Mouse (Mus musculus) left cerebral cortex, adult 2 months (tissue): ENCODE measurements around the gene Arhgef25. TPM values are rescaled to one million over a fixed set of nuclear protein-coding genes. Genes with fewer than 3 reads are reported as not detected.

Experiments used
- DNase-seq, 2 experiments: peaks; one replicate each; pipeline ENCODE4 v3.0.0; 2021 to 2022; ENCODE audit warnings: low spot score in 2 of 2, mixed read lengths in 1 of 2; ENCODE audit errors: extremely low spot score in 1 of 2
- H3K27ac ChIP-seq: fragments of 200-600 bp; 2 replicates; pipeline ENCODE4 v1.8.1; 2022
- H3K4me3 ChIP-seq: fragments of 200-600 bp; 2 replicates; pipeline ENCODE4 v1.8.1; 2022
- CTCF ChIP-seq: fragments of 200-600 bp; IDR thresholded peaks from 2 replicates; pipeline ENCODE4 v1.8.1; 2022; ENCODE audit warnings: antibody characterized with exemption, mild to moderate bottlenecking, moderate library complexity
- intact Hi-C: fragments of 180-260 bp; cut with DNase I; formaldehyde crosslinking; loops from one replicate; pipeline ENCODE4 v1.15.1; 2025
- total RNA-seq, 2 experiments: library from RNA; stranded (reverse); gene quantifications; 2 replicates each; pipeline ENCODE4 v1.2.3; 2021

The Arhgef25 gene
- total RNA-seq, 2 experiments from 2014 or later: 198 to 208 TPM

DNA sequence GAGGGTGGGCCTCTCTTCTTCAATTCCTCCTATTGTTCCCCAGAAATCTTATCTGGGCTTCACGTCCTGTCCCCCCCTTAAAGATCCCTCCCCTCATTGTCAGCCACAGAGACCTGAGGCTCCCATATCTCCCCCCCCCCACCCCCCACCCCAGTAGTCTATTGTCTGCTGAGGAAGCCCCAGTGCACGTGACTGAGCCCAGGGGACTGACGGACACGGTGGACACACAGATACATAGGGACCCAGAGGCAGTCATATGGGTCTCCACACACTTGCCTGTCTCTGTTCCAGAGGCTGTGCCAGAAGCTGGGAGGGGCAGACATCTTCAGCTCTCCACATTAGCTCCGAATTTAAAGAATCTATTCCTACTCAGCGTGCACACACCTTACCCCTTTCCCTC is 8.3 kb downstream of the Arhgef25 start:
- no peak overlapping the region for H3K27ac ChIP-seq
- intact Hi-C loops: no loop called here
- DNase-seq: no peak
- TF ChIP-seq CTCF: no peak
- no peak overlapping the region for H3K4me3 ChIP-seq

DNA sequence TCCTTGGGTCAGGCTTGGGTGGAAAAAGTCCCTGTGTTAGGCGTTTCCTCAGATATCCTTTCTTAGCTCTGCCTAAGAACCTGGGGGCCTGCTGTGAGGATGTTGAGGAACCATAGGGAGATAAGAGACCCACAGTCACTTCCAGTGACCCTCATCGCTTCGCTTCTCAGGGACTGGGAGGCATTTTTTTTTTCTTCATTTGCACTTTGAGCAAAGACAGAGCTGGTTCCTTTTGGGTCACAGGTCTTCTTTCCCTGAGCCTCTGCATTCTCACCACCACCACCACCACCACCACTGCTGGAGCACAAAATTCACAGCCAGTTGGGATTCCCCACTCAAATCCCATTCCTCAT is 9.2 kb downstream of the Arhgef25 start:
- Histone ChIP-seq H3K27ac (peak overlapping the region; percentile 65; the same call in 1 of the 2 replicates), H3K4me3 (no peak overlapping the region)
- intact Hi-C loops: no loop called here
- DNase-seq: no peak
- no peak for TF ChIP-seq CTCF

DNA sequence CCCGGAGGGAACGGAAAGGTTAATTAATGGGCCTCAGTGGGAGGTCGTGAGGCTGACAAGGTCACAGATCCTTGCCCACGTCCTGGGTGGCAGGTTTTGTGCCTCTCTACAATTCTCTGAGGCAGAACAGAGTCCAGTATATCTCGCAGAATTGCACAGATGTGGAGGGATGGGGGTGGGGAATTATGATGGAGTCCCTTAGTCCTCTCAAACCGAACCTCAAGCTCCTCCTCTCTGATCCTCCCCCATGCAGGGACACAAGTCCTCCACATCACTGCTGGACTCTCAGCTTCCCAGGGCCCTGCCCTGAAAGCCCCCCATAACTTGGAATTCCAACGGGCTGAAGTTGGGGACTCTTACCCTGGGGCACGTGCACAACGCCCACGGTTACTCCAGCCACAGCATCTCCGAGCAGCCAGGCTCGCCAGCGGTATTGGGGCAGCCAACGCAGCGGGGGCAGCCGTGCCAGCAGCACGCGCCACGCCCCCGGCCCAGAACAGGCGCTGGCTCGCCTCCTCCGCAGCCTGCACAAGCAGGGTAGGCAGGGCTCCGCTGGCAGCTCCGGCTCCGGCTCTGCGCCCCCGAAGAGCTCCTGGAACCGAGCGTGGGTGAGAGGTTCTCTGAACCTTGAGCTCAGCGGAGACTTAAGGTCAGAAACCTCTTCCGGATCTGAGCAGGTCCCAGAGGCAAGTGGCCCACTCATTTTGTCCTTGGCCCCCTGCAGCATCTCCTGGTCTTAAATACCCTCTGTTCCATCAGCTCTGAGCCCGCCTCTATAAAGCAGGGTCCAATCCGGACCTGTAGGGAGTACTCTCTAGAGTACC is 9.8 kb downstream of the Arhgef25 start, which contains the start of gene Slc26a10:
TSS of gene Slc26a10 (minus strand) at position 775 of the 824 bp plus-strand sequence.
- peak within 1 kb of the TSS; percentile 19 for H3K4me3 ChIP-seq
- H3K27ac ChIP-seq: peak within 1 kb of the TSS; percentile 65
- no peak for TF ChIP-seq CTCF
- DNase-seq: peak; percentile 59 to 70
- intact Hi-C loops: no loop called here

DNA sequence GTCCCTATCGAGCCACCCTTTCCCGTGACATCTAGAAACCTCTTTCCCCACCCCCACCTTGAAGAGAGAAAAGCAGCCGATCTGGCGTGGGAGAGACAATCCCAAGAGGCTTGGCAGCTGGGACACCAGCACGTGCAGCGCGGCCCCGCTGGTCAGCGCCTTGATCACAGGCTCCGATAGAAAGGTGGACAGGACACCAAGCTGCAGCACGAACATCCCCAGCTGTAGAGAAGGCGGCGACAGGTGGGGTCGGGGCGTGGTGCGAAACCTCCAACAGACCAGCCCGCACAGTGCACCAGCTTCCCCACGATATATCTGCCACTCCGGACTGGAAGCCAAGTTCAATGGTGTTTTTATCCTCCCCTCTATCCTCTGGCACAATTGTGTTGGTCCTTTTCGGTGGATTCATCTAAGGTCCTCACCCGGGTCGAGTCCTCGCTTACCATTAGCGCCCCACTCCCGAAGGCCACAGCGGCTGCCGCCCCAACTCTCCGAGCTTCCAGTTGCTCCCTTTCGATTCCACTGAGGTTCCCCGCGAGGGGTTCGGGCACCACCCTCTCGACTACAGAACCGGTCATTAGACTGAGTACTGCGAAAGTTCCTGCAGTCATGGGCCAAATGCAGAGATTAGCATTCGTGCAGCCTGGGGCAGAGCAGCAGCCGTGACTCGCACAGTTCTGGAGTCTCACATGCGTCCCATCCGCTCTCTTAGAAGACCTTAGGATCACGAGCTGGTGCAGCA is 11.4 kb downstream of the Arhgef25 start:
- no peak for TF ChIP-seq CTCF
- intact Hi-C loops: no loop called here
- Histone ChIP-seq H3K4me3 (peak overlapping the region; percentile 39), H3K27ac (no peak overlapping the region)
- peak; percentile 13 to 20 for DNase-seq

DNA sequence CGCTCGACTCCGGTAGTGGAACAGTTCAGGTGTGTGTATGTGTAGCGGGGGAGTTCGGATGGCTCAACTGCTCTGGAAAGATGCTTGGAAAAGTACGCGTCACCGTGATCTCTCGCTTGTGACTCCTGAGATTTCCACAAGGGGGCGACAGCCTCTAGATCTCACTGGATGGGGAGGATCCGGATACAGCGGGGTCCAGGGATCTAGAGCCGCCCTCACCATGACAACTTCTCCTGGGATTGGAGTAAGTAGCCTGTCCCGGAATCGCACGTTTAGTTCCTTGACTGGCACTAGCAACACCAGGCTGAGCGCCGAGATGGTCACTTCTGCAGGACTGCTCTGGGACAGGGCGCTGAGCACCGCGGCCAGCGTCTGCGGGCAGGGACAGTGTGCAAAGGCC is 12.2 kb downstream of the Arhgef25 start:
- Histone ChIP-seq H3K4me3 (peak overlapping the region; percentile 39), H3K27ac (no peak overlapping the region)

DNA sequence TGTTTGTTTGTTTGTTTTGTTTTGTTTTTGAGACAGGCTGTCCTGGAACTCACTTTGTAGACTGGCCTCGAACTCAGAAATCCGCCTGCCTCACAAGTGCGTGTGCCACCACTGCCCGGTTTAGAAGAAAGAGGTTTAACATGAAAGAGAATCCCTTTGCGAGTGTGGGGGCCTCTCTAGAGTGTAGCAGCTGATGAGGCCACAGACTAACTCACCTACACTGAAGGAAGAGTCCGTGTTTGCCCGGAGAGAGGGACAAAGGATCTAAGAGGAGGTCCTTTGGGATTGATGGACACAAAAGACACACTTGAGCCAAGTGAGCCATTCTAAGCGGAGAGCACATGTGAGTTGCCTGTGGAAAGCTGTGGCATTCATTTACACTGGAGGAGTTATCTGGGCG is 12.6 kb downstream of the Arhgef25 start:
- intact Hi-C loops: loop anchor here (2.0 kb wide), 1 partner anchor 52 kb away; no protein-coding TSS in a partner anchor
- H3K4me3 ChIP-seq: no peak overlapping the region
- TF ChIP-seq CTCF: no peak
- no peak overlapping the region for H3K27ac ChIP-seq
- no peak for DNase-seq

More for the DNA sequence above, 12.2 kb downstream of the Arhgef25 start:
- DNase-seq: peak; percentile 70 to 80
- peak; percentile 88 for TF ChIP-seq CTCF
- intact Hi-C loops: loop anchor here (2.0 kb wide), 1 partner anchor 51 kb away; no protein-coding TSS in a partner anchor

DNA sequence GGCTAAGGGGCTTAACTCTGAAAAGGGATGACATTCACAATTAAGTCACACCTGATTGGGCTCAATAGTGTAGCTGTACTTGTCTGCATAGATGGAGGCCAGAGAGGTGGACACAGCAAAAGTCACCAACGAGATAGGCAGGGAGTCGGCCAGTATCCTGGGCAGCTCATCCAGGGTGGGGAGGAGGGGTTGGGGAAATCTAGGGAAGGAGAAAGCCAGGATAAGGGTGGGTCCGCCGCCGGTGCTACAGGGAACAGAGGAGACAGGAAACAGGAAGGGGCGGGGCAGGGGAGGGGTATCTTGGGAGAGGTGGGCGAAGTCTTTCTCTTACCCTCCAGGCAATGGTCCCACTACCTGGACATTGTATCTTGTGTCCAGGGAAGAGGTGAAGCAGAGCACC is 13.1 kb downstream of the Arhgef25 start:
- intact Hi-C loops: loop anchor here (2.0 kb wide), 1 partner anchor 52 kb away; no protein-coding TSS in a partner anchor
- Histone ChIP-seq H3K4me3 (no peak overlapping the region), H3K27ac (no peak overlapping the region)
- DNase-seq: no peak
- no peak for TF ChIP-seq CTCF

DNA sequence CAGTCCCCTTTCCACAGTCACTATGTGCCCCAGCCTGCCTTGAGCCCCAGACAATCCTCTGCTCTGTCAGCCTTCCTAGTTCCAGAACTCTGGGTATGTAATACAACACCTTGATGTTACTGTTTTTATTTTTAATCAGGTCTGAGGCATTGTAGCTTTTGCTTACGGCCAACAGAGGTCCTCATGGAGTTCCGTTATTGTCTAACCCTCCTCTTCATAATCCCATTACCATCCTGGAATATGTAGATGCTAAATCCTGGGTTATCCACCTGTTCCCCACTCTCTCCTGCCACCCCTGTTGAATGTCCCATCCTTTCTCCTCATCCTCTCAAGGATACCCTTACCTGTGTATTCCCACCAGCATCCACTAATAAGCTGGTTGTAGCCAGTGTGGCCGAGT is 13.7 kb downstream of the Arhgef25 start:
- H3K27ac ChIP-seq: no peak overlapping the region
- no peak for DNase-seq
- no peak overlapping the region for H3K4me3 ChIP-seq
- intact Hi-C loops: loop anchor here (2.0 kb wide), 1 partner anchor 53 kb away; no protein-coding TSS in a partner anchor
- TF ChIP-seq CTCF: no peak; the same call in 1 of the 2 replicates

DNA sequence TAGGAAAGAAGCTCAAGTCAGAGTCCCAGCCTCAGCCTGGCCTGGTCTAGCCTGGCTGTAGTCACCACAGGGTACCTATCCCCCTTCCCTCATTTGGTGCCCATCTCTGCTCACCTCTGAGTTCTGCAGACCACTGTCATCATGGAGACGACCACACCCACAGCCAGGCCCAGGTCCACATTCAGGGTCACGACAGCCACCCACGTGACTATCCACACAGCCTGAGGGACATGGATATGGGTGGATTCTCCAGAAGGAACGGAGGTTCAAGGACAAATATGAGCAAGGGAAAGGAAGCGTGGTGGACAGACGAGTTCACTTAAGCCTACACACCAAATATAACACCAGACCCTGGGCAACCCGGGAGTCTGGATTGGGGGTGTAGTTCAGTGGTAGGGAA is 15.7 kb downstream of the Arhgef25 start:
- H3K27ac ChIP-seq: no peak overlapping the region
- intact Hi-C loops: no loop called here
- no peak overlapping the region for H3K4me3 ChIP-seq
- no peak for TF ChIP-seq CTCF
- peak in 1 of 2 experiments; percentile 8 for DNase-seq

DNA sequence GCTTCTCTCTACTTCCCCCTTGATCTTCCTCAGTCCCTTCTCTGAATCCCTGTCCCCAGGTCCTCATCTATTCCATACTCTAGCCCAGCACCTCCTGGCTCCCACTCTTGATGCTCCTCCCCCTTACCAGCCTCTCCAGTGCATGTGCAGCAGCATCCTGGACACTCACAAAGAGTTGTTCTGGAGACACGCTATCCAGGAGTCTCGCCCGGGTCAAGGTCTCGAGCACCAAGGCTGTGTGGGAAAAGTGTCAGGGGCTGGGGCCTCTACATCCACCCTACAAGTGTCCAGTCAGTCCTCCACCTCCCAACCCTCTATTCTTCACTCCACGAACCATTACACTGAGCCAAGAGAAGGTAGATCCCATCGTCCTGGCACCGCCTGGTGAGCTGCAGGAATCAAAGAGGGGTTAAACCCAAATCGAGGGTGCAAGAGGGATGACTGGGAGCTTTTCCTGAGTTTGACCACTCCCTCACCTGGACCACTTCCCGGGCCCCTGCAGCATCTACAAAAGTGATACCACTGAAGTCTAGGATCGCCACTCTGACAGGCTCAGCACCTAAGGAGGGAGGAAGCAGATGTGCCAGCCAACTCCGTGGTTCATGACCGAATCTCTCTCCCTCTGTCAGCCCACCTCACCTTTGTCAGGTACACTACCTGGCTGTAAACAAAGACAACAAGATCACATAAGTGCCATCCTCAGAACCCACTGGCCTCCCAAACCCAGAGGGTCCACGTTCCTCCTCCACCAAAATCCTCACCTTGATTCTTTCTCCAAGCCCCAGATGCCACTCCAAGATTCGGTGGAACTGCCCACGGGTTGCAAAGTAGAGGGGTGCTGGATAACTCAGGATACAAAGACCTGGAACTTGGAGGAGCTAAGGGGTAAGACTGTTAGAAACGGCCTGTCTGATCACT is 16.5 kb downstream of the Arhgef25 start:
- Histone ChIP-seq H3K27ac (no peak overlapping the region), H3K4me3 (no peak overlapping the region)
- DNase-seq: peak in 1 of 2 experiments; percentile 7
- TF ChIP-seq CTCF: no peak
- intact Hi-C loops: no loop called here

DNA sequence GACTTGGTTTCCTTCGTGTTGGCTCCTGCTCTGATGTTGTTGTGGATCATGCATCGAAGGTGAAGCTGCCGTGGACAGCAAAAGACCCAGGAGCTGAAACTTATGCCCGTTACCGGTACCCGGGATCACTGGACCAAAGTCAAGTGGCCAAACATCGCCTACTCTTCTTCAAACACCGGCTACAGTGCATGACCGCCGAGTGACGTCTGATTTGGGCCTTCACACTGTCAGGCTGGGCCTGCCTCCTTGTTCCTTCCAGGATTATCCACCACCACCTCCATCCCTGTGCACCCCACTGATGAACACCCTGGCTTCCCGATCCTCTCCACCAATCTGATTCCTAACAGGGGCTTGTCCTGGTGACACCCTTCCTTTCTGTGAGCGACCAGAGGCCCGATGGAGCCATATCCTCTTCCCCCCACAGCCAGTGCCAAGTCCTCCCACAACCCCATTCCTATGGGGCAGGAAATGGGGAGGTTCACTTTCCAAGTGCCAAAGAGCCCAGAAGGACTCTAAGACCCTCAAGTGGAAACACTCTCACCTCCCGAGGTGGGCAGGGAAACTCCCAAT is 18.2 kb downstream of the Arhgef25 start:
- intact Hi-C loops: no loop called here
- TF ChIP-seq CTCF: no peak
- Histone ChIP-seq H3K4me3 (no peak overlapping the region), H3K27ac (no peak overlapping the region)
- DNase-seq: peak in 1 of 2 experiments; percentile 11
